Comparison of ENCODE assay signal across 15 mouse cellular contexts in genomic region chr13:116940761-116941160, GRCm38 (mm10).
"Had no signal": no experiment of that assay in that cellular context is flagged by ENCODE, and none has a peak within 500 bp of the region (broad histone marks: within the 10 kb centered on the region; RNA-seq: fewer than 3 reads in every experiment).

No protein-coding gene starts in this region.

- H3K4me1 ChIP-seq: stomach, embryonic 15.5 days had no signal

- H3K4me2 ChIP-seq: hindbrain, embryonic 15.5 days; limb, embryonic 13.5 days; midbrain, embryonic 15.5 days; neural tube, embryonic 12.5 days; stomach, embryonic 15.5 days had no signal

- H3K27ac ChIP-seq: hindbrain, embryonic 15.5 days; layer of hippocampus, adult 2 months; limb, embryonic 13.5 days; liver, embryonic 14.5 days; midbrain, embryonic 15.5 days; neural tube, embryonic 12.5 days; stomach, embryonic 15.5 days had no signal

- H3K9me3 ChIP-seq: hindbrain, embryonic 15.5 days; limb, embryonic 13.5 days; midbrain, embryonic 15.5 days; neural tube, embryonic 12.5 days; stomach, embryonic 15.5 days had no signal

- ATAC-seq: inflammation-experienced regulatory T-cells, adult 6 months; intestine, postnatal 0 days had no signal

- H3K36me3 ChIP-seq: hindbrain, embryonic 15.5 days; midbrain, embryonic 15.5 days; neural tube, embryonic 12.5 days; stomach, embryonic 15.5 days had no signal

- H3K9ac ChIP-seq: hindbrain, embryonic 15.5 days; limb, embryonic 13.5 days; liver, embryonic 14.5 days; midbrain, embryonic 15.5 days; neural tube, embryonic 12.5 days; stomach, embryonic 15.5 days had no signal

- H3K27me3 ChIP-seq: hindbrain, embryonic 15.5 days; limb, embryonic 13.5 days; midbrain, embryonic 15.5 days; neural tube, embryonic 12.5 days; stomach, embryonic 15.5 days had no signal

- H3K4me3 ChIP-seq: hindbrain, embryonic 15.5 days; layer of hippocampus, adult 2 months; limb, embryonic 13.5 days; midbrain, embryonic 15.5 days; neural tube, embryonic 12.5 days; stomach, embryonic 15.5 days had no signal

- DNase-seq: lung, adult 18-20 months; lung, postnatal 36 days; retina, postnatal 1 day; right cerebral cortex, postnatal 4 days; spleen, adult 18-20 months; thymus, postnatal 36 days had no signal
